ENCODE assay signal across 8 mouse cellular contexts in genomic region chr6:5291450-5291849, GRCm38 (mm10). TPM values are rescaled to one million over a fixed set of nuclear protein-coding genes. Genes with fewer than 3 reads are reported as not detected.
DNase-seq lines count a peak whose midpoint lies in the region; ATAC-seq lines count a peak whose summit lies in the region.

No protein-coding gene starts in this region.

- H3K27ac ChIP-seq in intestine, embryonic 15.5 days: 0 out of 2 replicates have a peak overlapping the region, but pooled peaks have one; percentile 9
- H3K27ac ChIP-seq in liver, embryonic 16.5 days (ENCODE audit: low read length): peak overlapping the region; percentile 87

- no peak overlapping the region for H3K4me3 ChIP-seq in intestine, embryonic 15.5 days (replicated peaks)
- peak overlapping the region; percentile 37 for H3K4me3 ChIP-seq in liver, embryonic 16.5 days (ENCODE audit: low read depth, low read length)

- H3K36me3 ChIP-seq in intestine, embryonic 15.5 days: no peaks in the 10 kb centered on the region
- H3K36me3 ChIP-seq in liver, embryonic 16.5 days (ENCODE audit: control insufficient read depth, insufficient read depth): peaks cover 4% of the 10 kb centered on the region

- H3K27me3 ChIP-seq in intestine, embryonic 15.5 days (replicated peaks): no peaks in the 10 kb centered on the region
- H3K27me3 ChIP-seq in liver, embryonic 16.5 days (ENCODE audit: control insufficient read depth, insufficient read depth, low read depth, low read length): no peaks in the 10 kb centered on the region

- no peak overlapping the region for H3K9ac ChIP-seq in intestine, embryonic 15.5 days
- peak overlapping the region; percentile 59 for H3K9ac ChIP-seq in liver, embryonic 16.5 days (ENCODE audit: low read depth, low read length)

- peak; percentile 36 for DNase-seq in heart, adult 8-10 months (ENCODE audit: low spot score)
- no peak for DNase-seq in heart, postnatal 4 days
- peak; percentile 70 for DNase-seq in adipocyte (ENCODE audit: low spot score)
- no peak for DNase-seq in ovary, adult 18-20 months (ENCODE audit: low spot score)
- no peak for DNase-seq in frontal cortex, adult 2 months (ENCODE audit: extremely low spot score in 1 of 2, low spot score in 1 of 2)
- no peak for DNase-seq in thymus, adult 18-20 months

- no peaks in the 10 kb centered on the region for H3K9me3 ChIP-seq in intestine, embryonic 15.5 days
- H3K9me3 ChIP-seq in liver, embryonic 16.5 days (replicated peaks; ENCODE audit: control insufficient read depth, low read length): no peaks in the 10 kb centered on the region

- WGBS in intestine, embryonic 15.5 days: 70% methylated on average over 4 of the region's 4 CpGs
- WGBS in liver, embryonic 16.5 days (ENCODE audit: insufficient replicate concordance): 23% methylated on average over 4 of the region's 4 CpGs

- peak; percentile 44; the same call in 1 of the 2 replicates for ATAC-seq in intestine, embryonic 15.5 days
- ATAC-seq in liver, embryonic 16.5 days (ENCODE audit: low read depth): peak; percentile 84

- no peaks in the 10 kb centered on the region for H3K4me1 ChIP-seq in intestine, embryonic 15.5 days (replicated peaks)
- H3K4me1 ChIP-seq in liver, embryonic 16.5 days (ENCODE audit: control insufficient read depth, low read depth, low read length): peaks cover 84% of the 10 kb centered on the region

- H3K4me2 ChIP-seq in intestine, embryonic 15.5 days (replicated peaks): no peak overlapping the region
- peak overlapping the region; percentile 67 for H3K4me2 ChIP-seq in liver, embryonic 16.5 days (ENCODE audit: low read depth, low read length)

RNA-seq across cellular contexts. Expression of gene Pon2, which starts 6.8 kb away (rescaled TPM):
- 10 to 100 TPM; 15.2 to 19.9 (median 18.5) TPM for total RNA-seq in heart, adult 8-10 months (2022)
- 10 to 100 TPM; 22.8 to 24.7 TPM for total RNA-seq in heart, postnatal 4 days (2021)
- polyA plus RNA-seq in intestine, embryonic 15.5 days (2015; fragmentation: Nextera tagmentation; extraction: Ambion mirVana): 58.4 and 64.5 TPM in 2 replicates
- 45.5 and 48.2 TPM in 2 replicates for polyA plus RNA-seq in liver, embryonic 16.5 days (2015; fragmentation: Nextera tagmentation; extraction: Ambion mirVana)
- 57.7 and 59.5 TPM in 2 replicates for polyA plus RNA-seq in frontal cortex, adult 2 months (2012; rRNA removed)

RNA-seq across cellular contexts. Expression of gene Pon3, which starts 35.4 kb away (rescaled TPM):
- total RNA-seq in heart, adult 8-10 months (2022): 10 to 100 TPM; 20.0 to 29.5 (median 25.0) TPM
- total RNA-seq in heart, postnatal 4 days (2021): 10 to 100 TPM; 25.1 to 25.8 TPM
- 22.4 and 23.5 TPM in 2 replicates for polyA plus RNA-seq in intestine, embryonic 15.5 days (2015; fragmentation: Nextera tagmentation; extraction: Ambion mirVana)
- polyA plus RNA-seq in liver, embryonic 16.5 days (2015; fragmentation: Nextera tagmentation; extraction: Ambion mirVana): 25.8 and 26.6 TPM in 2 replicates
- polyA plus RNA-seq in frontal cortex, adult 2 months (2012; rRNA removed): 2.1 and 2.5 TPM in 2 replicates

Comparison
In these comparisons a context has a peak if more than half of its experiments do, and no peak if none do; other contexts are left out.
1. DNase-seq: peak in heart, adult 8-10 months (single experiment) and adipocyte (single experiment); none in heart, postnatal 4 days (single experiment), ovary, adult 18-20 months (single experiment), frontal cortex, adult 2 months (0 of 2) and thymus, adult 18-20 months (0 of 2).